Mouse (Mus musculus) thymus, postnatal 36 days (tissue): Measurements from ENCODE around the gene Gm20388.
A peak's percentile ranks its signal among the peaks of the same experiment; 100 is the strongest.

Source experiments
- DNase-seq, 2 experiments: peaks; one replicate each; pipeline ENCODE4 v3.0.0; 2022; ENCODE audit warnings: mixed read lengths in 2 of 2

Gm20388 gene

GRCm38 (mm10) chr8:122735542-122736473 is 2825.2 kb downstream of the Gm20388 start:
- DNase-seq, result peak; percentile 44 to 66

DNA sequence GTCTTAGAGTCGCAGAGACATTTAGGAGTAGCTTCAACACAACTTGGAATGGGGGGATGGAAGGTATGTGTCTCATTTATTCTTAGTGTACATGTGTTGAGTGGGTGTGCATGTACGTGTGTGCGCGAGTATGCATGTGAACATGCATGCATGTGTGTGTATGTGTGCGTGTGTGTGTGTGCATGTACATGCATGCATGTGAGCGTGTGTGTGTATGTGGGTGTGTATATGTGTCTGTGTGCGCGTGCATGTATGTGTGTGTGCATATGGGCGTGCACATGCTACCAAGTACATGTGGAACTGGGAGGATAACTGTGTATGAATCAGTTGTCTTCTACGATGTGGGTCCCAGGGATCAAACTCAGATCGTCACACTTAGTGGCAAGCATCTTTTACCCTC is 2826.0 kb downstream of the Gm20388 start:
- no peak for DNase-seq

DNA sequence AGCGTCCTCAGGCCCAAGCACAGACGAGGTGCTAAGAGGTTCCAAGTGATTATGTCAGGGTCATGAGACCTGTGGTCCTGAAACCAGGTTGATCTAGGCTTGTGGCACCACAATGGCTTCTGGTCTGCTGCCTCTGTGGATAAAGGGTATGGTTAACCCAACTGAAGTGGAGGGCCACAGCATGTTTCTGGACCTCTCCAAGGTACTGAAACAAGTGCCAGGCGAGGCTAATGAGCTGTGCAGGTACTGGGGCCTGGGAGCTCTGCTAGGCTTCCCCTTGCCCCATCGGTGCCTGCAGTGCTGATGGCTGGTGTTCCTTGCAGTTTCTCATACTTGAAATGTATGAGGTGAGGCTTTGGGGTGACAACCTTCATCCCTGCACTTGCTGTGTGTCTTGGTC is 2826.4 kb downstream of the Gm20388 start:
- DNase-seq, result no peak

- no peak for DNase-seq
These were observed 2827.2 kb downstream of the Gm20388 start for GRCm38 (mm10) chr8:122737886-122738285.

DNA sequence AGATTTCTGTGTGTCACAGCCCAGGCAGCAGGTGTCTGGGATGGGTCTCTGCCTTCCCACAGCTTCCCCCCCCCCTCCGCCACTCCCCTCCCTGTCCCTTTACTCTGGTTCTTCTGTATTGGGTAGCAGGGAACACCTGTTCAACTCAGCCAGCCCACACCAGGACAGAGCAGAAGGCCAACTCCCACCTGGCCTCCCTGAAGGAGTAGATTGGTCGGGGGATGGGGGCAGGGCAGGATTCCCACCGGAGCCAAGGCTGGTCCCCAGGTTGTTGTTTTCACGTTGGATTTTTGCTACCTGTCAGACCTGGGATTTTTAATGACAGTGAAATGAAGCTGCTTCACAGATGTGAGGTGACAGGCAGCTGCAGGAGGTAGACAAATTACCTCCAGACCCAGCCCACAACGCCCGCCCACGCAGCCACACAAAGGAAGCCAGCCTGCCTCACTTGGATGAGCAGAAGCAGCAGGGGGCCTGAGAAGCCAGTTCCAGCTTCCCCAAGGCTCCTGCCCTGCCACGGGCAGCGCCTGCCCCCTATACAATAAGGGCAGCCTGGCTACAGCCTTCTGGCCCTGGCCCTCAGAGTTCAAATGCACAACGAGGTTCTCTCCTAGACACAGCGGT is 2828.6 kb downstream of the Gm20388 start:
- DNase-seq, result peak; percentile 86 to 90

- no peak for DNase-seq
These were observed 2831.8 kb downstream of the Gm20388 start for GRCm38 (mm10) chr8:122742471-122742870.

DNA sequence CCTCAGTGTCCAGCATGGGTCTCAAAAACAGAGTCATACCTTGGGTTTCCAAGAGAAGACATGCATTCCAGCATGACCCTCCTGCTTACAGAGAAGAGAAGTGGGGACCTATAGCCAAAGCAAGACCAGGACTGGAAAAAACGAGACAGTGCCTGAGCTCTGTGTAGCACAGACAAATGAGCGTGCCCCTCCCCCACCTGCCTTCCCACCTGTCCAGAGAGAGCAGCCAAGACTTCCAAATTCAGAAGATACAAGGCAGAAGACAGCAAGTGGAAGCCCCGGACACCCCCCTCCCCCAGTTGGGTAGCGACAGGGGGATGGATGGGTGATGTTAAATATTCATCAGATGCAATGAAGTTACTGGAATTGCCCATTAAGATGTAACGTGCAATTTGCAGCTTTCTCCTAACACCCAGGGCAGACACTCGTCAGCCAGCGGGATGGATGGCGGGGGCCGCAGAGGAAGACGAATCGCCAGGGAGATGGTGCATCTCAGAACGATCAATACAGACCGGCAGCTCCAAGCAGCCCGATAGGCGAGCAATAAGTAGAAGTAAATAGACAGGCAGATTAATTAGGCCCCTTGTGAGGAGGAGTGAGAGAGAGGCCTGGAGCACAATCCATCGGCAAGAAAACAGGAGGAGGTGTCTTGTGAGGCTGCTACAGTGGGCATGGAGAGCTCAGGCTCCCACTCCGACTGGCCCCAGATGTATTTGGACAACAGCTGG is 2834.5 kb downstream of the Gm20388 start:
- no peak for DNase-seq

DNA sequence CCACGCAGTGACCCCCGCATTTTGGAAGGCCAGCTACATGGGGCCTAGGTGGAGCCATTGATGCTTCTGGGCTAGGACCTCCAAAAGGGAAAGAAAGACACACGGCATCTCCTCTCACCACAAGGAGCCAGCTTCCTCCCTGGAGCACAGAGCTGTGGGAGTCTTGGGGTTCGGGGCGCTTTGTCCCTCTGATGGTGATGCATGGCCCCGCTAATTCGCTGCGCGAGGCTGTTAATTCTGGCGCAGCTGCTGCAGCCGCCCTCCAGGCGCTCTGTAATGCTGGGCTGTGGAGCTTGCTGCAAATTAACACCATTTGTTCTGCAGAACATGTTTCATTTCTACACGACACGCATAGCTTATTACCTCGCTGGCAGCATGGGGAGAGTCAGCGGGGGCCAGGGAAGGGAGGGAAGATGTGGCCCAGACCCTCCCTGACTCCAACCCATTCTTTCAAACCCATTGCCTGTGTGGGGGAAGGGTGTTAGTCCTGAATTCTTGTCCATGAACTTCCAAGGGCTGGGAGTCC is 2835.2 kb downstream of the Gm20388 start:
- no peak for DNase-seq

GRCm38 (mm10) chr8:122746439-122746838 is 2835.8 kb downstream of the Gm20388 start:
- no peak for DNase-seq

DNA sequence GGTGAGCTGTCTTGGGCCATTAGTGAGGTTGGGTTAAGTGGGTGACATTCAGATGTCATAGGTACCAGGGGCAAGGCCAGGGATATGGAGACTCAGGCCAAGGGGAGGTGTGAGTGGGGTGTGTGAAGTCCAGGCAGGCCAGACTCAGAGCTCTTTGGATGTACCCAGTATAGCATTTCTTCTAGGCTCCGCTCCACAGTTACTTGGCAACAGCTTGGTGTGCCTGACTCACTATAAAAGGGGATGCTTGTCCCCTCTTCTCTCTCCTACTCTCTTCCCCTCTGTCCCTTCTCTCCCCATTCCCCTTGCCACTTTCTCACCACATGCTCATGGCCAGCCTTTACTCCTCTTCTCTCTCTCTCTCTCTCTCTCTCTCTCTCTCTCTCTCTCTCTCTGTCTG is 2837.2 kb downstream of the Gm20388 start:
- DNase-seq, result no peak

- DNase-seq, result no peak
These were observed 2838.8 kb downstream of the Gm20388 start for GRCm38 (mm10) chr8:122749333-122749958.

GRCm38 (mm10) chr8:122751342-122751741 is 2840.7 kb downstream of the Gm20388 start:
- no peak for DNase-seq

DNA sequence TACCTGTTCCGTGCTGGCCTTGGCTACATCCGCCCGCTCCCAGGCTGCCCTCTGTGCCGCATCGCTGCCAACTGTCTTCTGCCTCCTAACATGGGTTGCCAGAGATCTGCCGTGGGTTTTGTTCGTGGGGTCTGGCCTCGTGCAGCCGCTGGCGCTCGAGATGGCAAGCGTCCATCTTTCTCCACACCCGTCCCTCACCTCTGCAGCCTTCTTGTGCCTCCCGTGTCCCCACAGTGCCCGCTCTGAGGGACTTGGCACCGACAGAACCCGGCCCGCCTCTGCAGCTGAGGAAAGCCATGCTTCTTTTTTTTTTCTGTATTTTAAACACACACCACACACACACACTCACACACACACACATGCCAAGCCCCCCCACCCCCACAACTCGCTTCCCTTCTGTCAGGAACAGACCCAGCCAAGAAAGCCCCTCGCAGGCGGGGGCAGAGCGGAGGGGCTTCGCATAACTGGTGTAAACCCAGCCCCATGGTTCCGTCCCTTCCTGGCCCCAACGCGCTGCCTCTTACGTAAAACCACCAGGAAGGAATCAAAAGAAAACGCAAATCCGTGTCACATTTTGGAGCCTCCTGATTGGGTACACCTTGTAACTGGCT is 2841.6 kb downstream of the Gm20388 start:
- DNase-seq, result no peak

GRCm38 (mm10) chr8:122758597-122758996 is 2848.0 kb downstream of the Gm20388 start:
- DNase-seq, result no peak

DNA sequence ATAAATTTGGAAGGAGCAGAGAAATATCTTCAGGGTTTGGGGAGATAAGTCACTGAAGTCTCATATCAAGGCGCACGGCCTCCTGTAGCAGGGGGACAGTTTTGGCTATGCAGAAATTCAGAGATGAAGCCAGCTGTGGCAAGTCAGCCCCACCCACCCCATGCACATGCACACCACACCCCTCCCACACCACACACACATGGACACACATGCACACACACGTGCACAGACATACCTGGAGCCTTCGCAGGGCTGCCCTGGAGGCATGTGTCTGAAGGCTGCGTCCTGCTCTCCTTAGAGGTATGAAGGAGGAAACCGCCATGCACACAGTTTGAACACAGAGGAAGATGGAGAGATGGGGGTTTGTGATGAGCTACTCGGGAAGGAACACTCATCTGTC is 2849.5 kb downstream of the Gm20388 start:
- no peak for DNase-seq

DNA sequence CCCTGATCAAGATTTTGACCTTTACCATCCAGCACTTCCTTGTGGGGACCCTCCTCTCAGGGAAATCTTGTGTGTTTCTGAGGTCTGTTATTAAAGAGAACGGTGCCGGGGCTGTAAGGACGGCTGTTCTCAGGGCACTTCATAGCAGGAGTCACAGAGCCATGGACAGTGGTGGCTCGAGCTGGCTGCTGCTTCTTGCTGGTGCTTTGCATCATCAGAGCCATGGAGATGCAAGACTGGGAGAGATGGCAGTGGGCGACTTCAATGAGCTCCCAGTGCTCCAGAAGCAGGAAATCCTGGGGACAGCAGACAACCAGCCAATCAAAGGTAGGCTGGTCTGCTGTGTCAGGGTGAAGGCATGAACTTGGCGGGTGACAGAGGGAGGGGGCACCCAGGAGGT is 2850.5 kb downstream of the Gm20388 start:
- DNase-seq, result no peak

GRCm38 (mm10) chr8:122762731-122763266 is 2852.2 kb downstream of the Gm20388 start:
- DNase-seq, result no peak

- no peak for DNase-seq
These were observed 2852.7 kb downstream of the Gm20388 start for GRCm38 (mm10) chr8:122763267-122763738.

GRCm38 (mm10) chr8:122764790-122765474 is 2854.3 kb downstream of the Gm20388 start:
- no peak for DNase-seq

- DNase-seq, result peak; percentile 49 to 74
These were observed 2855.5 kb downstream of the Gm20388 start for GRCm38 (mm10) chr8:122766189-122766588.

GRCm38 (mm10) chr8:122766647-122767200 is 2856.1 kb downstream of the Gm20388 start:
- DNase-seq, result no peak
